Mouse (Mus musculus) brain, embryonic 14.5 days (tissue): ENCODE measurements around the gene Ubc.

Experiments used
- CTCF ChIP-seq: fragments of 200-500 bp; IDR thresholded peaks from 2 replicates; pipeline ENCODE4 v1.5.1; 2012; ENCODE audit warnings: inconsistent platforms, mild to moderate bottlenecking, moderate library complexity, borderline replicate concordance; ENCODE audit not compliant: insufficient read depth, insufficient read length; ENCODE audit errors: extremely low read depth
- POLR2A ChIP-seq: fragments of 200-500 bp; IDR thresholded peaks from 2 replicates; pipeline ENCODE4 v1.6.1; 2012; ENCODE audit warnings: mild to moderate bottlenecking, inconsistent platforms, borderline replicate concordance; ENCODE audit not compliant: poor library complexity, insufficient read depth, insufficient read length, severe bottlenecking; ENCODE audit errors: extremely low read depth

DNA sequence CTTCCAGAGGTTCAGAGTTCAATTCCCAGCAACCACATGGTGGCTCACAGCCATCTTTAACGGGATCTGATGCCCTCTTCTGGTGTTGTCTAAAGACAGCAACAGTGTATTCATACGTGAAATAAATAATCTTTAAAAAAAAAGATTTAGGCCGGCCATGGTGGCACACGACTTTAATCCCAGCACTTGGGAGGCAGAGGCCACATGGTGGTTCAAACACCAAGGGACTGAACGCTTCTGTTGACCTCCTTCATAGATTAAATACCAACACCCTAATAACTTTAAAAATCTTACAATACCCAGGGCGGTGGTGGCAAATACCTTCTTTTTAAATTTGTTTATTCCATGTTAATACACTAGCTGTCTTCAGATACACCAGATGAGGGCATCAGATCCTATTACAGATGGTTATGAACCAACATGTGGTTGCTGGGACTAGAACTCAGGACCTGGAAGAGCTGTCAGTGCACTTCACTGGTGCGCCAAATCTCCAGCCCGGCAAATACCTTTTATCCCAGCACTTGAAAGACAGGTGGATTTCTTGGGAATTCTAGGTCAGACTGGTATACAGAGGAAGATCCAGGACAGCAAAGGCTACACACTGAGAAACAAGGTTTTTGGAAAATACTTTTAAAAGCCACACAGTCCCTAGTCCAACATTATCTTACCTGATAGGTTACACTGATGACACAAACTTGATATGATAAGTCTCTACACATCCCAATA is 4.6 kb downstream of the Ubc start:
- TF ChIP-seq CTCF (no peak), POLR2A (no peak)
